Mouse (Mus musculus) lung, embryonic 14.5 days (tissue): ENCODE results near the gene Kcnc2. TPM values are rescaled to one million over a fixed set of nuclear protein-coding genes. Genes with fewer than 3 reads are reported as not detected.

ENCODE experiments used
- ATAC-seq: fragments of 200-750 bp; cut with Nextera tagmentation; 2 replicates; pipeline ENCODE4 v1.8.0; 2017; ENCODE audit warnings: mild to moderate bottlenecking, moderate TSS enrichment, moderate library complexity; ENCODE audit not compliant: insufficient read depth
- DNase-seq: peaks from one replicate; pipeline ENCODE4 v3.0.0-alpha.2; 2015
- H3K27ac ChIP-seq: fragments of 300-500 bp; sonication (generic); 2 replicates; pipeline ENCODE4 v1.5.1; 2014; ENCODE audit warnings: low read depth, mild to moderate bottlenecking, moderate library complexity
- H3K27me3 ChIP-seq: fragments of 300-500 bp; sonication (generic); 2 replicates; pipeline ENCODE4 v1.6.1; 2014; ENCODE audit warnings: low read length, control low read depth; ENCODE audit not compliant: insufficient read depth
- H3K36me3 ChIP-seq: fragments of 300-500 bp; sonication (generic); 2 replicates; pipeline ENCODE4 v1.6.1; 2014; ENCODE audit warnings: control low read depth; ENCODE audit not compliant: insufficient read depth
- H3K4me1 ChIP-seq: fragments of 300-500 bp; sonication (generic); 2 replicates; pipeline ENCODE4 v1.6.1; 2014; ENCODE audit warnings: antibody characterized with exemption, control low read depth; ENCODE audit not compliant: insufficient read depth
- H3K4me2 ChIP-seq: fragments of 300-500 bp; sonication (generic); 2 replicates; pipeline ENCODE4 v1.6.1; 2014; ENCODE audit warnings: mild to moderate bottlenecking
- H3K4me3 ChIP-seq: fragments of 300-500 bp; sonication (generic); 2 replicates; pipeline ENCODE4 v1.5.1; 2014; ENCODE audit warnings: low read depth, low read length
- H3K9ac ChIP-seq: fragments of 300-500 bp; sonication (generic); 2 replicates; pipeline ENCODE4 v1.6.1; 2014
- H3K9me3 ChIP-seq: fragments of 300-500 bp; sonication (generic); 2 replicates; pipeline ENCODE4 v1.6.1; 2016; ENCODE audit warnings: low read depth, low read length, control low read depth
- CTCF ChIP-seq: IDR thresholded peaks from 2 replicates; pipeline ENCODE4 v1.5.1; 2016; ENCODE audit warnings: antibody characterized with exemption, low read depth
- WGBS: fragments of 180-500 bp; shearing (Covaris S2); extraction: QIAGEN DNeasy Blood & Tissue Kit; methylation state at CpG from one replicate; pipeline ENCODE4 v1.1.7; 2014; 5-methylcytosine and 5-hydroxymethylcytosine counted together
- polyA plus RNA-seq: library from polyadenylated mRNA; unstranded; fragments of >200 nt; fragmentation: Nextera tagmentation; extraction: Ambion mirVana; gene quantifications from 2 replicates; pipeline ENCODE4 v1.2.1, GENCODE M21; 2014

Kcnc2 gene
- polyA plus RNA-seq, 1 experiment from 2014 or later = 0.13 TPM

DNA sequence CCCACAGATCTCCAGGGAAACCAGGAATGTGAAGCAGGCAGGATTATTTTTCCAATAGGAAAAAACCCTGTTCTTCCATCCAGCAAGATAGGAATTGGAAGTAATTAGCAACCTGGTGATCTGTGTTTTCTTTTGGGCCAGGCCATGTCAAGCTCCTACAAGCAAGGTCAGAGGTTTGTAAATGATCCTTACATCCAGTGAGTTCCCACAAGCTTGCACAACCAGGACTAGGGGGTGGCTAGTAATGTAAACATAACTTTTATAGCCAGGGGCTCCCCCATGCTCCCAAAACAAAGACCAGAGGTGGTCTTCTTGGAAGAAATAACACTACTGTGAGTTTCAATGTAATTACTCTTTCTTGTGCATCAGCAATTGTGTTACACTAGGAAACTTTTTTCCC is 214.9 kb downstream of the Kcnc2 start:
- H3K27me3 ChIP-seq = no peaks in the 10 kb centered on the region
- H3K36me3 ChIP-seq = no peaks in the 10 kb centered on the region
- no peak for ATAC-seq
- no peaks in the 10 kb centered on the region for H3K9me3 ChIP-seq
- no peak overlapping the region for H3K9ac ChIP-seq
- H3K27ac ChIP-seq = no peak overlapping the region
- TF ChIP-seq CTCF = no peak
- H3K4me1 ChIP-seq = no peaks in the 10 kb centered on the region
- no peak overlapping the region for H3K4me3 ChIP-seq
- no peak overlapping the region for H3K4me2 ChIP-seq
- DNase-seq = no peak

DNA sequence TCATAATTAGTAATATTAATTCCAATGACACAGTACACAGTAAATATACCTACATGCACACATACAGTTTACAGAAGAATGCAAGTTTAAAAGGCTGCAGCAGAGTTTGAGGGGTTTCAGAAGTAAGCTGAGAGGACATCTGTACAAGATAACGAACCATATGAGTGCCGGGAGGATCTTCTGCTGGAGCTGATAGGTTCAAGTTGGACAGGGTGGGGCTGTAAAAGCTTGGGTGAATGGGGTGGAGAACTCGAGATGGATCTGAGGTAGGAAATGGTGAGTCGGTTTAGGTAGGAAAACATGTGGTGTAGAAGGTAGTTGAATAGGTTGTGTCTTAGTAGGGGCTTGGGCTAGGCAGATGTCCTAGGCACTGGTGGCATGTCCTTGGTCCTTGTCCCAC is 217.8 kb downstream of the Kcnc2 start:
- H3K27me3 ChIP-seq = no peaks in the 10 kb centered on the region
- ATAC-seq (no peak), DNase-seq (no peak)
- H3K4me3 ChIP-seq = no peak overlapping the region
- TF ChIP-seq CTCF = no peak
- no peak overlapping the region for H3K4me2 ChIP-seq
- WGBS = 72% methylated on average over 4 of the region's 4 CpGs
- H3K36me3 ChIP-seq = no peaks in the 10 kb centered on the region
- H3K4me1 ChIP-seq = no peaks in the 10 kb centered on the region
- H3K9ac ChIP-seq = no peak overlapping the region
- no peak overlapping the region for H3K27ac ChIP-seq
- H3K9me3 ChIP-seq = no peaks in the 10 kb centered on the region

Other genes with a start within 250 kb of the Kcnc2 start
- gene Glipr1l1, start 210.9 kb upstream of the Kcnc2 start, polyA plus RNA-seq = not detected in 2 replicates
- gene Glipr1l2, start 187.8 kb upstream of the Kcnc2 start, polyA plus RNA-seq = not detected in 2 replicates
- gene Glipr1l3, start 110.8 kb upstream of the Kcnc2 start, polyA plus RNA-seq = not detected in 2 replicates
- 0.51 and 0.61 TPM in 2 replicates for gene Caps2, start 107.5 kb upstream of the Kcnc2 start, polyA plus RNA-seq